Mouse (Mus musculus) MEL (cell line): ENCODE results near the gene Mdp1. TPM values are rescaled to one million over a fixed set of nuclear protein-coding genes. Genes with fewer than 3 reads are reported as not detected.

Experiments
- DNase-seq: peaks from one replicate; pipeline ENCODE4 v3.0.0; 2011; ENCODE audit warnings: low read depth, low spot score
- H3K27ac ChIP-seq: 2 replicates; pipeline ENCODE4 v1.5.1; 2012; ENCODE audit warnings: low read depth, mild to moderate bottlenecking, control low read depth, low read length, moderate library complexity; ENCODE audit not compliant: control insufficient read depth
- H3K27me3 ChIP-seq, 2 experiments: fragments of 150-350 bp in 1 of 2; sonication (generic) in 1 of 2; 2 replicates each; pipeline ENCODE4 v1.6.1; 2012; ENCODE audit warnings: low read length in 2 of 2, mild to moderate bottlenecking in 2 of 2, improper control_type of control experiment in 1 of 2, moderate library complexity in 1 of 2; ENCODE audit not compliant: insufficient read depth in 2 of 2, control insufficient read depth in 1 of 2
- H3K36me3 ChIP-seq, 2 experiments: 2 replicates each; pipeline ENCODE4 v1.6.1; 2012 to 2014; ENCODE audit warnings: low read length in 2 of 2, improper control_type of control experiment in 1 of 2, inconsistent platforms in 1 of 2, mild to moderate bottlenecking in 1 of 2; ENCODE audit not compliant: insufficient read depth in 2 of 2, control insufficient read depth in 1 of 2
- H3K4me1 ChIP-seq, 2 experiments: fragments of 150-350 bp in 1 of 2; sonication (generic) in 1 of 2; 2 replicates each; pipeline ENCODE4 v1.6.1; 2012; ENCODE audit warnings: low read length in 2 of 2, improper control_type of control experiment in 1 of 2, mild to moderate bottlenecking in 1 of 2; ENCODE audit not compliant: insufficient read depth in 2 of 2, control insufficient read depth in 1 of 2
- H3K4me3 ChIP-seq, 2 experiments: fragments of 150-350 bp in 1 of 2; sonication (generic) in 1 of 2; 2 replicates each; pipeline ENCODE4 v1.5.1; 2012; ENCODE audit warnings: low read depth in 2 of 2, low read length in 2 of 2, mild to moderate bottlenecking in 2 of 2, moderate library complexity in 2 of 2, control low read depth in 1 of 2, improper control_type of control experiment in 1 of 2; ENCODE audit not compliant: control insufficient read depth in 1 of 2, insufficient read depth in 1 of 2
- H3K79me2 ChIP-seq: 2 replicates; pipeline ENCODE4 v1.6.1; 2012; ENCODE audit warnings: mild to moderate bottlenecking, low read length, moderate library complexity; ENCODE audit not compliant: control insufficient read depth, poor library complexity, insufficient read depth
- H3K9ac ChIP-seq: 2 replicates; pipeline ENCODE4 v1.6.1; 2012; ENCODE audit warnings: low read depth, mild to moderate bottlenecking, control low read depth, low read length, moderate library complexity; ENCODE audit not compliant: control insufficient read depth, poor library complexity, severe bottlenecking
- H3K9me3 ChIP-seq: fragments of 150-350 bp; sonication (generic); replicated peaks from 2 replicates; pipeline ENCODE4 v1.6.1; 2012; ENCODE audit warnings: mild to moderate bottlenecking, low read length, improper control_type of control experiment, moderate library complexity; ENCODE audit not compliant: insufficient read depth
- BHLHE40 ChIP-seq: IDR thresholded peaks from 2 replicates; pipeline ENCODE4 v1.6.1; 2012; ENCODE audit warnings: low read depth, mild to moderate bottlenecking, inconsistent platforms, low read length, improper control_type of control experiment, borderline replicate concordance
- CHD2 ChIP-seq: IDR thresholded peaks from 2 replicates; pipeline ENCODE4 v1.6.1; 2011; ENCODE audit warnings: low read length, improper control_type of control experiment
- ETS1 ChIP-seq: IDR thresholded peaks from 2 replicates; pipeline ENCODE4 v1.6.1; 2012; ENCODE audit warnings: low read depth, mild to moderate bottlenecking, inconsistent platforms, low read length, improper control_type of control experiment, moderate library complexity
- GATA1 ChIP-seq: IDR thresholded peaks from 2 replicates; pipeline ENCODE4 v1.6.1; 2011; ENCODE audit warnings: low read depth, low read length, improper control_type of control experiment
- KAT2A ChIP-seq: conservative IDR thresholded peaks from 2 replicates; pipeline ENCODE4 v1.6.1; 2012; ENCODE audit warnings: low read depth, low read length, improper control_type of control experiment, inconsistent platforms
- MAFK ChIP-seq: IDR thresholded peaks from 2 replicates; pipeline ENCODE4 v1.6.1; 2011; ENCODE audit warnings: low read depth, mild to moderate bottlenecking, low read length, improper control_type of control experiment, borderline replicate concordance
- MAX ChIP-seq: IDR thresholded peaks from 2 replicates; pipeline ENCODE4 v1.6.1; 2011; ENCODE audit warnings: low read length, improper control_type of control experiment
- MAZ ChIP-seq: IDR thresholded peaks from 2 replicates; pipeline ENCODE4 v1.6.1; 2012; ENCODE audit warnings: low read depth, mild to moderate bottlenecking, inconsistent platforms, low read length, improper control_type of control experiment
- MXI1 ChIP-seq: IDR thresholded peaks from 2 replicates; pipeline ENCODE4 v1.6.1; 2011; ENCODE audit warnings: mild to moderate bottlenecking, low read depth, low read length, improper control_type of control experiment
- MYB ChIP-seq: IDR thresholded peaks from 2 replicates; pipeline ENCODE4 v1.6.1; 2011; ENCODE audit warnings: mild to moderate bottlenecking, low read depth, low read length, improper control_type of control experiment
- MYC ChIP-seq: IDR thresholded peaks from 2 replicates; pipeline ENCODE4 v1.6.1; 2011; ENCODE audit warnings: low read depth, mild to moderate bottlenecking, low read length, improper control_type of control experiment, moderate library complexity
- POLR2AphosphoS2 ChIP-seq: IDR thresholded peaks from 2 replicates; pipeline ENCODE4 v1.6.1; 2011; ENCODE audit warnings: low read length, improper control_type of control experiment
- RCOR1 ChIP-seq: IDR thresholded peaks from 2 replicates; pipeline ENCODE4 v1.6.1; 2012; ENCODE audit warnings: low read depth, mild to moderate bottlenecking, inconsistent platforms, low read length, improper control_type of control experiment
- SIN3A ChIP-seq: IDR thresholded peaks from 2 replicates; pipeline ENCODE4 v1.6.1; 2012; ENCODE audit warnings: low read length, improper control_type of control experiment, inconsistent platforms
- TBP ChIP-seq: IDR thresholded peaks from 2 replicates; pipeline ENCODE4 v1.8.0; 2011; ENCODE audit warnings: low read depth, low read length, improper control_type of control experiment
- TCF12 ChIP-seq: IDR thresholded peaks from 2 replicates; pipeline ENCODE4 v1.6.1; 2014; ENCODE audit warnings: low read depth, mild to moderate bottlenecking, inconsistent platforms, low read length, improper control_type of control experiment, moderate library complexity
- UBTF ChIP-seq: IDR thresholded peaks from 2 replicates; pipeline ENCODE4 v1.6.1; 2012; ENCODE audit warnings: low read depth, mild to moderate bottlenecking, inconsistent platforms, low read length, improper control_type of control experiment, moderate library complexity, borderline replicate concordance; ENCODE audit not compliant: insufficient read depth
- USF1 ChIP-seq: IDR thresholded peaks from 2 replicates; pipeline ENCODE4 v1.6.1; 2014; ENCODE audit warnings: low read depth, mild to moderate bottlenecking, inconsistent platforms, low read length, improper control_type of control experiment, moderate library complexity
- ZMIZ1 ChIP-seq: IDR thresholded peaks from 2 replicates; pipeline ENCODE4 v1.6.1; 2012; ENCODE audit warnings: low read depth, mild to moderate bottlenecking, inconsistent platforms, low read length, improper control_type of control experiment, moderate library complexity
- polyA plus RNA-seq, 2 experiments: library from polyadenylated mRNA; stranded (reverse) in 1 of 2; unstranded in 1 of 2; fragments of >175 nt in 1 of 2; fragments of >200 nt in 1 of 2; gene quantifications; 2 replicates each; pipeline versions ENCODE4 v1.2.1 to v1.2.4; 2012; ENCODE audit warnings: low replicate concordance in 2 of 2, low read depth in 1 of 2; ENCODE audit not compliant: insufficient read length in 2 of 2, insufficient read depth in 1 of 2, missing spikeins in 1 of 2
- total RNA-seq: library from RNA; depleted of rRNA; stranded (reverse); fragments of 300-350 nt; gene quantifications from 2 replicates; pipeline ENCODE4 v1.2.3, GENCODE M21; 2012

Mdp1 gene
- total and polyA plus RNA-seq, 3 experiments = 25.6 to 30.6 TPM; not detected in 1

DNA sequence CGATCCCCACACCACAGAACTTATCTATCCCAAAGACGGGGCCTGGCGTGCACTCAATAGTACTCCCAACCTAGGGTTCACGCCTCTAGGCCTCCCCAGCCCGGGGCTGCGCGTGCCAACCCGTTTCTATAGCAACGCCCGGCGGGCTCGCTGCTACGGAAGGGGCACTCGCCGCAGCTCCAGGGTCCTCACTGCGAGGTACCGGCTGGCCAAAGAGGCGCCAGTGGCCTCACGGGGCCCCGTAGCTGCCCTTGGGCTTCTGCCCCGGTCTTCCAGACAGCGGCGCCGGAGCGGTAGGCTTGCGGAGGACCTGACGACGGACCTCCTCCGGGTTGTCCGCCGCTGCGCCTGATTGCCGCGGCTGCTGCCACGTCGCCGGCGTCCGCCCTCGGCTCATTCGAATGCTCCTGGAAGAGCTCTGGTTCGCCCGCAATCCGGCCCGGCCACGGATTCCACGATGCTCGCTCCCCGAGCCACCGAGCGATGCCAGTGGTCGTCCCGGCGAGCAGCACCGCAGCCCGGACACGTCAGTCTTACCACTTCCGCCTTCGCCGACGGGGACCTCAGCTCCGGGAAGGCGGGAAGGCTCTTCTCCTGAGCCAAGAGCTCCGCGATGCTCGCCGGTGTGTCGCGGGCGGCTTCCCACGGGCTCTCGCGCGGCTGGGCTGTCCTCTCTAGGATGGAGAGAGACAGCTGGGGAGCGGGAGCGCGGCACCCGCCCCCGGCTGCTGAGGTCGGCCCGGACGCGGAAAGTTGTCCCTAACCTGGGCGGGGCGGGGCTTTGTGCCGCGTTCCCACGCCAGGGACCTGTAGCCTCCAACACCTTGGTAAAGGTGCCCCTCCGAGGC, 17.0 kb downstream of the Mdp1 start, which contains the start of gene Tm9sf1 (continued):
- TF ChIP-seq KAT2A (peak; percentile 69; the same call in 1 of the 2 replicates), MYB (no peak), MAFK (no peak), USF1 (no peak), ETS1 (0 out of 2 replicates have a peak, but pooled peaks have one; percentile 4), MYC (0 out of 2 replicates have a peak, but pooled peaks have one; percentile 29), ZMIZ1 (no peak), MXI1 (peak; percentile 84), GATA1 (no peak), POLR2AphosphoS2 (peak; percentile 65; the same call in 1 of the 2 replicates), MAX (peak; percentile 99), BHLHE40 (no peak), MAZ (no peak)

DNA sequence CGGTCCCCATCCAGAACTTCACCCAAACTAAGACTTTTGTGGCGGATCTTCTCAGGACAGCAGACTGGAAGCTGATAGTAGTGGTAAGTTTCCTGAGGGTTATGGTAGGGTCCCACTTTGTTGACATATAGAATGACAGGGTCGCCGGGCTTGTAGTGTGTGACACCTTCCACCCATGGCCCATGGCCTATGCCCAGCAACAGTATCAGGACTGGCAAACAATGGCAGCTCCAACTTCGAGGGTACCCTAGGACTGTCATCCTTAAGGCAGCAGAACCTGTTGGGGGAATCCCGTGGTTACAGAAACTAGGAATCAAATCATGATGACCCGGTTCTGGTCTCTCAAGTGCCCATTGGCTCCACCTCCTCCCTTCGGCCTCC, 17.6 kb downstream of the Mdp1 start:
- peaks cover 3 to 15% of the 10 kb centered on the region in 2 experiments; a peak in 3 of 4 replicates for H3K36me3 ChIP-seq
- H3K27me3 ChIP-seq = no peaks in the 10 kb centered on the region
- peak overlapping the region; percentile 86 for H3K27ac ChIP-seq
- no peak for DNase-seq
- H3K79me2 ChIP-seq = peaks cover 42% of the 10 kb centered on the region
- H3K4me3 ChIP-seq = peak overlapping the region; percentile 76 to 83
- TF ChIP-seq SIN3A = no peak
- TF ChIP-seq GATA1 = no peak
- no peak for TF ChIP-seq MAX
- TF ChIP-seq RCOR1 = no peak
- TF ChIP-seq TCF12 = no peak
- no peak for TF ChIP-seq CHD2
- no peak for TF ChIP-seq TBP
- TF ChIP-seq UBTF = no peak
- H3K9me3 ChIP-seq = no peaks in the 10 kb centered on the region
- peak overlapping the region; percentile 87 for H3K9ac ChIP-seq
- H3K4me1 ChIP-seq = peaks cover 0 to 14% of the 10 kb centered on the region in 2 experiments; a peak in 2 of 4 replicates
